Mouse (Mus musculus): ENCODE measurements around the gene Gstk1. TPM values are rescaled to one million over a fixed set of nuclear protein-coding genes. Genes with fewer than 3 reads are reported as not detected.
A peak's percentile ranks its signal among the peaks of the same experiment; 100 is the strongest.

Gstk1 gene
- polyA plus RNA-seq, 1 experiment from 2014 or later: 9.9 TPM

DNA sequence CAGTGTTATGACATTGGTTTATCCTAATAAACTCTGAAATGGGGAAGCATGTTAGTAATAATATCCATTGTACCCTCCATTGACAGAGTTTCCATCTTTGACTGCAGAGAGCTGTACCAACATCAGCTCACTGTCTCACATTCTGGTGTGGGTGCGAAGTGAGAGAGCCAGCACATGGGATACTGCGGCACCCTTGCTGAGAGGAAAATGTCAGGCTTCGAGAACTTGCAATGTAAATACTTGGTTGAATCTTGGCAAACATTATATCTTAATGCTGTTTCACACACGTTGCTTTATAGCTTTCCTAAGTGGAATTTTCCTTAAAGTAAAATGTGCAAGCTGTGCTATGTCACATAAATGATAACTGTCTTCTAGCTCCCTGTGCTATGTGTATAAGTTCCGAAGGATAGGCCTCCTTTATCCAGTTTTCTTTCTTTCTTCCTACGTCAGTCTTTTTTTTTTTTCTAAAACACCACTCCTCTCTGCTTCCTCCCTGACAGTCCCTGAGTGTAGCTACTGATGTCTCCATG is 8.4 kb upstream of the Gstk1 start:
- no peaks in the 10 kb centered on the region for H3K27me3 ChIP-seq (ENCODE audit: control insufficient read depth, insufficient read depth, low read depth, low read length)
- no peaks in the 10 kb centered on the region for H3K4me1 ChIP-seq (ENCODE audit: control insufficient read depth, insufficient read depth, low read length)
- H3K27ac ChIP-seq (ENCODE audit: low read length): no peak overlapping the region
- no peak for ATAC-seq
- H3K9me3 ChIP-seq (replicated peaks; ENCODE audit: control insufficient read depth, low read length, poor library complexity, severe bottlenecking): no peaks in the 10 kb centered on the region
- H3K4me2 ChIP-seq (ENCODE audit: low read length): no peak overlapping the region
- H3K4me3 ChIP-seq (ENCODE audit: low read depth, low read length): no peak overlapping the region
- H3K9ac ChIP-seq (ENCODE audit: low read depth, low read length): no peak overlapping the region
- H3K36me3 ChIP-seq (ENCODE audit: control insufficient read depth, insufficient read depth, low read length): no peaks in the 10 kb centered on the region
- 79% methylated on average over 6 of the region's 6 CpGs for WGBS

DNA sequence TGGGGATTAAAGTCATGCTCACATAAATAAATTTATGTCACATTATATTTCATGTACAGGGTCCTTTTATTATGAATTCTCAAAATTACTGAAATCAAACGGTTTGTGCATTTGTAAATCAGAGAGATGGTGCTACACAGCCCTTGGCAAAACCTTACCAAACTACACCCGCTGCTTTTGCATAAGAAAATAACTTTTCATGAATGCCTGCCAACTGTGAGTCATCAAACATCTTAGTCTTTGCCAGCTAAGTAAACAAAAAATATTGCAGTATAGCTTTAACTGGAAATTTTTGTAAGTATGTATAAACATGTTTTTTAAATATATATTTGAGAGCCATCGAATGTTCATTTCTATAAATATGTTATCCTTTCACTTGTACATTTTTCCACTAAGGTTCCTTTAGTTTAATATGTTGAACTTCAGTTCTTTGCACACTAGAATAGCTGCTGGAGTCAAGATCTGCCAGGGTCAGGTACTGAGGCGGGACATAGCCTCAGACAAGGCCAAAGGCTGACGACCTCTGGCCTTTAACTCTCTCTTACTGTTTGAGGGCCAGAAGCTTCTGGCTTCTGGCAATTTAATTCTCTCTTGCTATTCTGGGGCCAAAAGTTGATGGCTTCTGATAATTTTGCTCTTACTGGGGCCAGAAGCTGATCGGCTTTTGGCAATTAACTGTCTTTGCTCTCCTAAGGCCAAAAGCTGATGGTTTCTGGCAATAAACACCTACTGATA is 4.3 kb upstream of the Gstk1 start:
- H3K4me3 ChIP-seq (ENCODE audit: low read depth, low read length): no peak overlapping the region
- ATAC-seq: no peak
- H3K9ac ChIP-seq (ENCODE audit: low read depth, low read length): no peak overlapping the region
- H3K27me3 ChIP-seq (ENCODE audit: control insufficient read depth, insufficient read depth, low read depth, low read length): no peaks in the 10 kb centered on the region
- H3K4me1 ChIP-seq (ENCODE audit: control insufficient read depth, insufficient read depth, low read length): no peaks in the 10 kb centered on the region
- H3K27ac ChIP-seq (ENCODE audit: low read length): no peak overlapping the region
- 80% methylated on average over 6 of the region's 6 CpGs for WGBS
- no peak overlapping the region for H3K4me2 ChIP-seq (ENCODE audit: low read length)
- no peaks in the 10 kb centered on the region for H3K36me3 ChIP-seq (ENCODE audit: control insufficient read depth, insufficient read depth, low read length)
- H3K9me3 ChIP-seq (replicated peaks; ENCODE audit: control insufficient read depth, low read length, poor library complexity, severe bottlenecking): no peaks in the 10 kb centered on the region

DNA sequence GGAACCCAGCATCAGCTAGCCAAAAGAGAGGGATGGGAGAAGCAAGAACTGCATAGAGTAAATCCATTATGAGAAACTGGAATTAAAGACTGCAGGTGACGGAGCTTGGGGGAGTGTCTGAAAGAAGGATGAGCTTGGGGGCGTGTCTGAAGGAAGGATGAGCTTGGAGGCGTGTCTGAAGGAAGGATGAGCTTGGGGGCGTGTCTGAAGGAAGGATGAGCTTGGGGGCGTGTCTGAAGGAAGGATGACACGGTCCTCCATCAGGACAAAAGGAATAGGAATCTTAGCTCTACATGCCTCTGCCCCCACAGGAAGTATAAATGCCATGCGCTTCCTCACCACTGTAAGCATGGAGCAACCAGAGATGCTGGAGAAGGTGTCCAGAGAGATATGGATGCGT is 1.4 kb downstream of the Gstk1 start:
- Histone ChIP-seq H3K4me1 (ENCODE audit: control insufficient read depth, insufficient read depth, low read length) (no peaks in the 10 kb centered on the region), H3K27ac (ENCODE audit: low read length) (no peak overlapping the region), H3K27me3 (ENCODE audit: control insufficient read depth, insufficient read depth, low read depth, low read length) (no peaks in the 10 kb centered on the region), H3K36me3 (ENCODE audit: control insufficient read depth, insufficient read depth, low read length) (no peaks in the 10 kb centered on the region), H3K9ac (ENCODE audit: low read depth, low read length) (no peak overlapping the region), H3K4me3 (ENCODE audit: low read depth, low read length) (peak overlapping the region; percentile 26), H3K4me2 (ENCODE audit: low read length) (peak overlapping the region; percentile 40), H3K9me3 (replicated peaks; ENCODE audit: control insufficient read depth, low read length, poor library complexity, severe bottlenecking) (no peaks in the 10 kb centered on the region)
- ATAC-seq: peak; percentile 29; the same call in 1 of the 2 replicates
- 7% methylated on average over 8 of the region's 8 CpGs for whole genome bisulfite sequencing

DNA sequence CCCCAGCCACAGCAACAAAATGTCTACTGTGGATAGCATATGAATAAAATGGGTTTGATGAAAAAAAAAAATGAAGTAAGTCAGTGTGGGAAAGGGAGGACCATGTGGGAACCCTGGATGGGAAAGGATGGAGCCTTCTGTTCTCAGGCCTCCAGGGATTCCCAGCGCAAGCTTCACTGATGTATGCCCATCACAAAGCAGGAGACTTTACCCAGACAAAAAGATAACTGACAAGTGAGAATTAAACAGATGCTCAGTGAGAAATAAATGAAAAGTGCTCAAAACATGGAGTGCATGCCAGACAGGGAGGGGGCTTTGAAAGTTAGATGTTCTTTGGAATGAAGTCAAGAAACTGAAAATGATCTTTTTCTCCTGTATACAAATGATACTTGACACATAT is 2.2 kb downstream of the Gstk1 start:
- Histone ChIP-seq H3K36me3 (ENCODE audit: control insufficient read depth, insufficient read depth, low read length) (no peaks in the 10 kb centered on the region), H3K27ac (ENCODE audit: low read length) (no peak overlapping the region), H3K27me3 (ENCODE audit: control insufficient read depth, insufficient read depth, low read depth, low read length) (no peaks in the 10 kb centered on the region), H3K9me3 (replicated peaks; ENCODE audit: control insufficient read depth, low read length, poor library complexity, severe bottlenecking) (no peaks in the 10 kb centered on the region), H3K4me2 (ENCODE audit: low read length) (peak overlapping the region; percentile 40), H3K4me3 (ENCODE audit: low read depth, low read length) (peak overlapping the region; percentile 26; the same call in 1 of the 2 replicates), H3K4me1 (ENCODE audit: control insufficient read depth, insufficient read depth, low read length) (no peaks in the 10 kb centered on the region), H3K9ac (ENCODE audit: low read depth, low read length) (no peak overlapping the region)
- ATAC-seq: no peak
- WGBS: 65% methylated on average over 1 of the region's 1 CpGs

DNA sequence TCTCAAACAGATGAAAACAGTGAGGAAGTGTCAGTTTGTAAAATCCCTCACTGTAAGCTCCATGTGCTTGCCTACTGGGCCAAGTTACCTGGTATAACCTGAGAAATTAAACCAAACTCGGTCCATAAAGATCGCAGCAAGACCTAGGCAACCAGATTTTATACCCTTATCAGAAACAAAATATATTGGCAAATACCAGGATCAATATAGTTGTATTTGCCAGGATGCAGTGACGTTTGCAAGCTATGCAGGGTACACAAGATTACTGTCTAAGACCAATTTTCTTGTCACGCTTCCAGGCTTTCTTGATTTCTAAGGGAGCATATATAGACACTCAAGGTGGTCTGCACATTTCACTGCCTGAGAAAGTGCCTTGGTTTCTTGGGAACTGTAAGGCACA is 6.1 kb downstream of the Gstk1 start:
- Histone ChIP-seq H3K4me3 (ENCODE audit: low read depth, low read length) (no peak overlapping the region), H3K4me2 (ENCODE audit: low read length) (no peak overlapping the region), H3K4me1 (ENCODE audit: control insufficient read depth, insufficient read depth, low read length) (no peaks in the 10 kb centered on the region), H3K9ac (ENCODE audit: low read depth, low read length) (no peak overlapping the region), H3K27me3 (ENCODE audit: control insufficient read depth, insufficient read depth, low read depth, low read length) (no peaks in the 10 kb centered on the region), H3K36me3 (ENCODE audit: control insufficient read depth, insufficient read depth, low read length) (no peaks in the 10 kb centered on the region), H3K27ac (ENCODE audit: low read length) (no peak overlapping the region), H3K9me3 (replicated peaks; ENCODE audit: control insufficient read depth, low read length, poor library complexity, severe bottlenecking) (no peaks in the 10 kb centered on the region)
- ATAC-seq: no peak
- 90% methylated on average over 4 of the region's 4 CpGs for WGBS

DNA sequence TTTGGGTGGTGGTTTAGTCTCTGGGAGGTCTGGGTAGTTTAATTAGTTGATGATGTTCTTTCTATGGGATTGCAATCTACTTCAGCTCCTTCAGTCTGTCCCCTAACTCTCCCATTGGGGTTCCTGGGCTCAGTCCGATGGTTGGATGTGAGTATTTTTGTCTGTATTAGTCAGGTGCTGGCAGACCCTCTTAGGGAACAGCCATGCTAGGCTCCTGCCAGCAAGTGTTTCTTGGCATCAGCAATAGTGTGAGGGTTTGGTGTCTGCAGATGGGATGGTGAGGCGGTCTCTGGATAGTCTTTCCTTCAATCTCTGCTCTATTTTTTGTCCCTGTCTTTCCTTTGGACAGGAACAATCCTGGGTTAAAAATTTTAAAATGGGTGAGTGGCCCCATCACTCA is 7.4 kb downstream of the Gstk1 start:
- Histone ChIP-seq H3K27me3 (ENCODE audit: control insufficient read depth, insufficient read depth, low read depth, low read length) (no peaks in the 10 kb centered on the region), H3K4me2 (ENCODE audit: low read length) (no peak overlapping the region), H3K9me3 (replicated peaks; ENCODE audit: control insufficient read depth, low read length, poor library complexity, severe bottlenecking) (no peaks in the 10 kb centered on the region), H3K27ac (ENCODE audit: low read length) (no peak overlapping the region), H3K4me3 (ENCODE audit: low read depth, low read length) (no peak overlapping the region), H3K36me3 (ENCODE audit: control insufficient read depth, insufficient read depth, low read length) (no peaks in the 10 kb centered on the region), H3K9ac (ENCODE audit: low read depth, low read length) (no peak overlapping the region), H3K4me1 (ENCODE audit: control insufficient read depth, insufficient read depth, low read length) (peaks cover 3% of the 10 kb centered on the region; the same call in 1 of the 2 replicates)
- 88% methylated on average over 2 of the region's 2 CpGs for WGBS
- no peak for ATAC-seq

DNA sequence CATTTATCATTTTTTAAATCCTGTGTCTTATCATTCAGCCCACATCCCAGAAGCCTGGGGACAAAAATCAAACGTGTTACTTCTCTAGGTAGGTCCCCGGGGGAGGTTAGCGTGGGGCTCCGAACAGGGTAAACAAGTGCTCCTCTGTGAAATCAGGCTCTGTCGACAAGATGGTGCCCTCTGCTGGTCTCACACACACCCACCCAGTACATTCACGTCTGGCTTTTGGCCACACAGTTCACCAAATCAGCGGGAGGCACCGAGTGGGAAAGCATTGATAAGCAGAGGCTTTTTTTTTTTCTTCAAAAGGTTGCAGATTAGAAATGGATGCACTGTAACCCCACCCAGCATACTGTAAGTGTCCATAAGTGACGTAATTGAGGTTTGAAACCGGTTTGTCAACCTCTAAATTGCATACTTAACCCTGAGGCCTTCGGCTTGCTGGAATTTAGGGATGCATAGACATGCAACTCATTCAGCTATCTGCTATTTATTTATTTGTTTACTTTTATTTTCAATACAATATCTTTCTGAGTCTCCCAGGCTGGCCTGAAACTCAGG is 11.6 kb downstream of the Gstk1 start:
- WGBS: 20% methylated on average over 11 of the region's 11 CpGs
- Histone ChIP-seq H3K4me2 (ENCODE audit: low read length) (no peak overlapping the region), H3K9me3 (replicated peaks; ENCODE audit: control insufficient read depth, low read length, poor library complexity, severe bottlenecking) (no peaks in the 10 kb centered on the region), H3K36me3 (ENCODE audit: control insufficient read depth, insufficient read depth, low read length) (no peaks in the 10 kb centered on the region), H3K4me1 (ENCODE audit: control insufficient read depth, insufficient read depth, low read length) (peaks cover 3% of the 10 kb centered on the region; the same call in 1 of the 2 replicates), H3K9ac (ENCODE audit: low read depth, low read length) (no peak overlapping the region), H3K27me3 (ENCODE audit: control insufficient read depth, insufficient read depth, low read depth, low read length) (peaks cover 3% of the 10 kb centered on the region; the same call in 1 of the 2 replicates), H3K27ac (ENCODE audit: low read length) (no peak overlapping the region), H3K4me3 (ENCODE audit: low read depth, low read length) (no peak overlapping the region)
- 0 out of 2 replicates have a peak, but pooled peaks have one; percentile 68 for ATAC-seq

DNA sequence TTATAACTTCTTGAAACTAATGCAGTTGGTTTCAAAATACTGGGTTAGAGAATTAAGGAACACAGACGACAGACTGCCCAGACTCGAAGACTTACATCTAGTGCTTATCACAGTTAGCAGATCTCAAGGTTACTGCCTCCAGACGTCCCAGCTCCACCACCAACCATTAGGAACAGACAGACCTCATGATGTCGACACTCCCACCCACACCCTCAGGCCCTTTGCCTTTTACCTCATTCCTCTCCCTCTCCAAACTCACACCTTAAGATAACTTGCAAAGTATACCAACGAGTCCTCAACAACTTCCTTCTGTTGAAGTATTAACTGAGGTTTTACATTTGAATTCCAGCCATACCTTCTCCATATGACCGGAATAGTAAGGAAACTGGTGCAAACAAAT is 14.7 kb downstream of the Gstk1 start:
- peaks cover 3% of the 10 kb centered on the region; the same call in 1 of the 2 replicates for H3K27me3 ChIP-seq (ENCODE audit: control insufficient read depth, insufficient read depth, low read depth, low read length)
- H3K4me2 ChIP-seq (ENCODE audit: low read length): no peak overlapping the region
- ATAC-seq: no peak
- peaks cover 6% of the 10 kb centered on the region; the same call in 1 of the 2 replicates for H3K4me1 ChIP-seq (ENCODE audit: control insufficient read depth, insufficient read depth, low read length)
- 77% methylated on average over 6 of the region's 6 CpGs for WGBS
- no peak overlapping the region for H3K27ac ChIP-seq (ENCODE audit: low read length)
- no peak overlapping the region for H3K4me3 ChIP-seq (ENCODE audit: low read depth, low read length)
- no peak overlapping the region for H3K9ac ChIP-seq (ENCODE audit: low read depth, low read length)
- no peaks in the 10 kb centered on the region for H3K36me3 ChIP-seq (ENCODE audit: control insufficient read depth, insufficient read depth, low read length)
- no peaks in the 10 kb centered on the region for H3K9me3 ChIP-seq (replicated peaks; ENCODE audit: control insufficient read depth, low read length, poor library complexity, severe bottlenecking)

DNA sequence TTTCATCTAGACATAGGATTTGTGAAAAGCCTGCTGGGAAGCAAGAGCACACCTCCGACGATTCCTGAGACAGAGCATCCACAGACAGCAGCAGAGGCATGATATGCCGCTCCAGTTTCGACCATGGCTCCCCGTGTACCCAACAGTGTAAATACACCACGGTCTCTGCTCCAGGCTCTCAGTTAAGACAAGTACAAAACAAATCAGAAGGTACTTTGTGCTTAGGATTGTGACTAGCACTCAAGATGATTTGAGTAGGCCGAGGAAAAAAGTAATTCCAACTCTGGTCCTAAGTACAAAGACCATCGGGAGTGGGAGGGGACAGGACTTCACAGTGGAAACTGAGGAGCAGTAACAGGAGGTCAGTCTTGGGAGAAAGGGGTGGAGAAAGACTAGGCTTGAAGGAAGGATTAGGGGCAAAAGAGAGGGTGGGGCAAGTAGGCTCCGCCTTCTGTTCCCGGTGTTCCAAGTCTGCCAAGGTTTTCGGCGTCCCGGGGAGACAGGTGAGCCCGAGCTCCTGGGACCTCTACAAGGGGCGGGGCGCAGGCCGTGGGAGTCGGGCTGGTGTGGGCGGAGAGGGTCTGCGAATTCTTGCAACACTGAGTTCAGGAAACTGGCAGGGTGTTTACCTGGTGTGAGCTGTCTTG is 15.9 kb downstream of the Gstk1 start, which contains the start of gene Tmem139:
Gene Tmem139, plus strand, starts transcription at position 447 of the 647 bp plus-strand sequence.
- no peak for ATAC-seq
- Histone ChIP-seq H3K36me3 (ENCODE audit: control insufficient read depth, insufficient read depth, low read length) (no peaks in the 10 kb centered on the region), H3K4me3 (ENCODE audit: low read depth, low read length) (no peak within 1 kb of the TSS), H3K9ac (ENCODE audit: low read depth, low read length) (no peak within 1 kb of the TSS), H3K27me3 (ENCODE audit: control insufficient read depth, insufficient read depth, low read depth, low read length) (peaks cover 3% of the 10 kb centered on the region; the same call in 1 of the 2 replicates), H3K4me2 (ENCODE audit: low read length) (no peak within 1 kb of the TSS), H3K9me3 (replicated peaks; ENCODE audit: control insufficient read depth, low read length, poor library complexity, severe bottlenecking) (no peaks in the 10 kb centered on the region), H3K4me1 (ENCODE audit: control insufficient read depth, insufficient read depth, low read length) (peaks cover 11% of the 10 kb centered on the region), H3K27ac (ENCODE audit: low read length) (no peak within 1 kb of the TSS)
- 21% methylated on average over 20 of the region's 20 CpGs for WGBS
